Mouse (Mus musculus): ENCODE measurements around the gene Ppm1a. TPM values are rescaled to one million over a fixed set of nuclear protein-coding genes. Genes with fewer than 3 reads are reported as not detected.

Ppm1a gene
- polyA plus RNA-seq, 1 experiment from 2014 or later, result 54.4 TPM

DNA sequence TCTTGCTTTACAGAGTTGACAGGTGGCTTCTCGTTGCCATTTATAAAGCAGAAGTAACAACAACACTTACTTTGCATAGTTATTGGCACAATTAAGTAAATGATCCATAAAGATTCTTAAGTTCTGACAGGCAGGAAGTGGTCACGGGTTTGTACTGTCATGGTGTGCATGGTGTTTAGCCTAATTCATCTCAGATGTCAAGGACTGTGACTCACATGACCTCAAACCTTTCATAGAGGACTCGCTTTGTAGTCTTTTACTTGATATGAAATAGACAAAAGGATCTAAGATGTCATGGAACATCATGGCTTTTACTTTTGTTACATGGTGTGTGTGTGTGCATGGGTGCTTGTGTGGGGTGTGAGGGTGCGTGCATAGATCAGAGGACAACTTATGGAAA is 8.9 kb upstream of the Ppm1a start:
- H3K27me3 ChIP-seq (replicated peaks; ENCODE audit: insufficient read depth, low read length), result no peaks in the 10 kb centered on the region
- TF ChIP-seq EP300 (IDR thresholded peaks at IDR 0.05) (no peak), CTCF (IDR thresholded peaks at IDR 0.05) (no peak)
- WGBS, result 76% methylated on average over 4 of the region's 4 CpGs

DNA sequence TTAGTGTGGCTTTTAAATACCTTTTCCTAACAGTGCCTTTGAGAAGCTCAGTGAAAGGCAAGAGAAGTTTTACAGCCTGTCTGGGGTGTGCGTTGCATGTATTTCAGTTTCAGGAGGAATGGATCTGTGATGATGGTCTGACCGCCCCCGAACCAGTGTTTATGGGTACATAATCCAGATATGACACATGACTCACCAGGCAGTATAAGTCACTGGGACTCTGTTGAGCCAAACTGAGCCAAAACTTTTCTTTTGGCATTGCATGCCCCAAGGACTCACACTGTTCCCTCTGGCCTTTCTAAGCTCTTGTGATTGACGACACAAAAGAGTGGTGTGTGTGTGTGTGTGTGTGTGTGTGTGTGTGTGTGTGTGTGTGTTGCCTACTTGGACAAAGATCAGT is 8.4 kb upstream of the Ppm1a start:
- ATAC-seq (no peak), DNase-seq (ENCODE audit: low spot score) (no peak)
- Histone ChIP-seq H3K4me2 (replicated peaks; ENCODE audit: low read depth, low read length) (no peak overlapping the region), H3K36me3 (ENCODE audit: insufficient read depth, low read length) (no peaks in the 10 kb centered on the region), H3K27me3 (replicated peaks; ENCODE audit: insufficient read depth, low read length) (no peaks in the 10 kb centered on the region), H3K27ac (ENCODE audit: low read length) (no peak overlapping the region), H3K4me1 (ENCODE audit: insufficient read depth, low read depth, low read length) (no peaks in the 10 kb centered on the region), H3K4me3 (ENCODE audit: low read depth, low read length) (no peak overlapping the region), H3K9ac (replicated peaks; ENCODE audit: low read depth) (no peak overlapping the region), H3K9me3 (ENCODE audit: low read length) (no peaks in the 10 kb centered on the region)
- TF ChIP-seq EP300 (IDR thresholded peaks at IDR 0.05) (no peak), CTCF (IDR thresholded peaks at IDR 0.05) (no peak)
- 87% methylated on average over 4 of the region's 4 CpGs for WGBS

More for the DNA sequence above, 8.9 kb upstream of the Ppm1a start:
- no peak overlapping the region for H3K4me3 ChIP-seq (ENCODE audit: low read depth, low read length)
- ATAC-seq (no peak), DNase-seq (ENCODE audit: low spot score) (no peak)
- H3K9me3 ChIP-seq (ENCODE audit: low read length), result no peaks in the 10 kb centered on the region
- H3K4me2 ChIP-seq (replicated peaks; ENCODE audit: low read depth, low read length), result no peak overlapping the region
- H3K27ac ChIP-seq (ENCODE audit: low read length), result no peak overlapping the region
- H3K9ac ChIP-seq (replicated peaks; ENCODE audit: low read depth), result no peak overlapping the region
- no peaks in the 10 kb centered on the region for H3K4me1 ChIP-seq (ENCODE audit: insufficient read depth, low read depth, low read length)
- no peaks in the 10 kb centered on the region for H3K36me3 ChIP-seq (ENCODE audit: insufficient read depth, low read length)

DNA sequence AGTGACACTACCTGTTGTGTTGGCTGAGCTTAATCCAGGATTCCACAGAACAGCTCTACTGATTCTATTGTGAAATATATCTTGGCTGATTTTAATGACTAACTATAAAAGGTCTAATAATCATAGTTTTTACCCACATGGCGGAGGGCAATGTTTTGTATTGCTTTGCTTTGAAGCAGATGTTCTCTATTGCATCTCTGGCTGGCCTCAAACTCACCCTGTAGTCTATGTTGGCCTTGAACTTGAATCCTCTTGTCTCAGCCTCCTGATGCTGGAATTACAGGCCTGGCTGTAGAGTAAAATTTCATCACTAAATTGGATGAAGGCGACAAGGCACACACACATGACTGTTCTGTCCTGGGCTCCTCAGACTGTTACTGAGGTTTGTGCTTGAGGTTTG is 7.8 kb upstream of the Ppm1a start:
- DNase-seq (ENCODE audit: low spot score), result no peak
- WGBS, result 89% methylated on average over 2 of the region's 2 CpGs
- no peak for ATAC-seq
- TF ChIP-seq CTCF (IDR thresholded peaks at IDR 0.05) (no peak), EP300 (IDR thresholded peaks at IDR 0.05) (no peak)
- H3K27ac ChIP-seq (ENCODE audit: low read length), result no peak overlapping the region
- H3K4me1 ChIP-seq (ENCODE audit: insufficient read depth, low read depth, low read length), result no peaks in the 10 kb centered on the region
- H3K9ac ChIP-seq (replicated peaks; ENCODE audit: low read depth), result no peak overlapping the region
- no peaks in the 10 kb centered on the region for H3K36me3 ChIP-seq (ENCODE audit: insufficient read depth, low read length)
- H3K4me3 ChIP-seq (ENCODE audit: low read depth, low read length), result no peak overlapping the region
- no peaks in the 10 kb centered on the region for H3K27me3 ChIP-seq (replicated peaks; ENCODE audit: insufficient read depth, low read length)
- no peaks in the 10 kb centered on the region for H3K9me3 ChIP-seq (ENCODE audit: low read length)
- no peak overlapping the region for H3K4me2 ChIP-seq (replicated peaks; ENCODE audit: low read depth, low read length)

DNA sequence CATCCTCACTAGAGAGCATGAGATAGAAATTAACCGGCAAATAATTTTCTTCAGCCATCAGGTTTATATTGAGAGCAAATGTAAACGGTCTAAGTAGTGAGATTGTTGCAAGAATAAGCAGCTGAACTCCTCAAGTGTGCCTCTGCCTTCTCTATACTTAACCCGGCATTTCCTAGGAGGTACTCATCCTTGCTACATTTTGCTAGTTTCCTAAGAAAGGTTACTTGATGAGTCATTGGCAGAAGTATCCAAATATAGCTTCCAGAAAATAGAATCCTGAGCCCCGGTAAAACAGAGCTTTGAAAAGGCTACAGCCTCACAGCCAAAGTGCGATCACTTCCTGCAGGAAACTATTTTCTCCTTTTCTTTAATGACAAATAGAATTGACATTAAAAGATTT is 7.2 kb upstream of the Ppm1a start:
- H3K4me1 ChIP-seq (ENCODE audit: insufficient read depth, low read depth, low read length), result no peaks in the 10 kb centered on the region
- DNase-seq (ENCODE audit: low spot score), result no peak
- H3K27ac ChIP-seq (ENCODE audit: low read length), result no peak overlapping the region
- no peak for ATAC-seq
- H3K9ac ChIP-seq (replicated peaks; ENCODE audit: low read depth), result no peak overlapping the region
- H3K9me3 ChIP-seq (ENCODE audit: low read length), result no peaks in the 10 kb centered on the region
- H3K4me2 ChIP-seq (replicated peaks; ENCODE audit: low read depth, low read length), result no peak overlapping the region
- no peak overlapping the region for H3K4me3 ChIP-seq (ENCODE audit: low read depth, low read length)
- H3K27me3 ChIP-seq (replicated peaks; ENCODE audit: insufficient read depth, low read length), result no peaks in the 10 kb centered on the region
- WGBS, result 50% methylated on average over 5 of the region's 5 CpGs
- no peaks in the 10 kb centered on the region for H3K36me3 ChIP-seq (ENCODE audit: insufficient read depth, low read length)
- no peak for TF ChIP-seq CTCF (IDR thresholded peaks at IDR 0.05)
- TF ChIP-seq EP300 (IDR thresholded peaks at IDR 0.05), result no peak

DNA sequence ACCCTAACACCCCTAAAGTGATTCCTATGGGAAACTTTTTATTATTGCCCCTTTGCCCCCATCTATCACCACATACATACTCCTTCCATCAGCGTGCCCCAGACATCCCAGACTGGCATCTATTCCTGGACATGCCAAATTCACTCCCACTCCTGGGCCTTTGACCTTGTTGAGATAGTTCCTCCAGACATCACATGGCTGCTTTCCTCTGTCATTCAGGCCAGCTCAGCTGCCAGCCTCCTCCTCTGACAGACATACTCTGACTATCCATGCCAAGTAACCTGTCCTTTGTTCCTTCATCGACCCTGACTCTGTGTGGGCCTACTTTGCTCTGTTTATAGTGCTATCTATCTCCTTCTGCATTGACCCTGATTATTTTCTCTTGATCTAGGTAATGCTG is 6.6 kb upstream of the Ppm1a start:
- Histone ChIP-seq H3K9ac (replicated peaks; ENCODE audit: low read depth) (no peak overlapping the region), H3K36me3 (ENCODE audit: insufficient read depth, low read length) (no peaks in the 10 kb centered on the region), H3K4me2 (replicated peaks; ENCODE audit: low read depth, low read length) (no peak overlapping the region), H3K4me1 (ENCODE audit: insufficient read depth, low read depth, low read length) (no peaks in the 10 kb centered on the region), H3K27ac (ENCODE audit: low read length) (no peak overlapping the region), H3K4me3 (ENCODE audit: low read depth, low read length) (no peak overlapping the region), H3K27me3 (replicated peaks; ENCODE audit: insufficient read depth, low read length) (no peaks in the 10 kb centered on the region), H3K9me3 (ENCODE audit: low read length) (no peaks in the 10 kb centered on the region)
- no peak for TF ChIP-seq CTCF (IDR thresholded peaks at IDR 0.05)
- TF ChIP-seq EP300 (IDR thresholded peaks at IDR 0.05), result no peak
- DNase-seq (ENCODE audit: low spot score) (no peak), ATAC-seq (no peak)
- WGBS, result 70% methylated on average over 2 of the region's 2 CpGs

DNA sequence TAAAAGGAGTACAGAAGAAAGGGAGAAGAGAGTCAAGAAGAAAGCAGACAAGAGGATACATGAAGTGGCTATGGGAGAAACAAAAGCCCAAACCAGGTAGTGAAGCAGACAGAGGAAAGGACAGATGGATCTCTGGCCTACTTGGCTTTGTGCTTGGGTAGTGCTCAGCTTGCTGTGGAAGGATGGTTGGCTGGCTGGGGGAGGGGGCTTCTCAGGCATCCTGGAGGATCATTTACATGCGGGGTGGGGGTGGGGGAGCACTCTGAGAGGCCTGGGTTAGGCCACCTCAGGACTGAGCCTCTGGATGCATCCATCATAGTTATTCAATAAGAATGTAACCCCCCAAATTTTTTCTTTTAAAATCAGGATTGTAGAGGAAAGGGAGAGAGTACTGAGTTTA is 341 bp downstream of the Ppm1a start:
- DNase-seq (ENCODE audit: low spot score) (no peak), ATAC-seq (no peak)
- H3K36me3 ChIP-seq (ENCODE audit: insufficient read depth, low read length), result no peaks in the 10 kb centered on the region
- no peak overlapping the region for H3K4me3 ChIP-seq (ENCODE audit: low read depth, low read length)
- no peak overlapping the region for H3K4me2 ChIP-seq (replicated peaks; ENCODE audit: low read depth, low read length)
- no peaks in the 10 kb centered on the region for H3K4me1 ChIP-seq (ENCODE audit: insufficient read depth, low read depth, low read length)
- no peak overlapping the region for H3K9ac ChIP-seq (replicated peaks; ENCODE audit: low read depth)
- H3K9me3 ChIP-seq (ENCODE audit: low read length), result no peaks in the 10 kb centered on the region
- H3K27me3 ChIP-seq (replicated peaks; ENCODE audit: insufficient read depth, low read length), result no peaks in the 10 kb centered on the region
- H3K27ac ChIP-seq (ENCODE audit: low read length), result no peak overlapping the region
- TF ChIP-seq EP300 (IDR thresholded peaks at IDR 0.05) (no peak), CTCF (IDR thresholded peaks at IDR 0.05) (no peak)
- WGBS, result 25% methylated on average over 1 of the region's 1 CpGs

DNA sequence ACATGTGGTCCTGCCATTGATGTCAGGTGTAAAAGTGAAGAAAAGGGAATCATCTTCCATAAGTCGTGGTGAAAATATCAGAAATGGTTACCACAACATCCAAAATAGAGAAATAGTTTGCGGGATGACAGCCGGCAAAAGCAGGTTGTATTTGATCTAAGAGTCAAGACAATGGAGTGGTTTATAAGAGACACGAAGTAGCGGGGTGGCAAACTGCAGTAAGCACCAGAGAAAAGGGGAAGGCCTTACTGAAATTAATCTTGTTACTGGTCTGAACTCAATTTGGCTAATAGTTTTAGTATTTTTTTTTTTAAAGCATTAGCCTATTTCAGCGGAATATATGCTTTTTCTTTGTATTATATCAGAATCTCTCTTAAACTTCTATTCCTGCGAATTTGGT is 2.7 kb downstream of the Ppm1a start:
- no peak for ATAC-seq
- H3K27me3 ChIP-seq (replicated peaks; ENCODE audit: insufficient read depth, low read length), result no peaks in the 10 kb centered on the region
- H3K4me2 ChIP-seq (replicated peaks; ENCODE audit: low read depth, low read length), result peak overlapping the region; percentile 86
- DNase-seq (ENCODE audit: low spot score), result no peak
- peaks cover 3% of the 10 kb centered on the region; the same call in 1 of the 2 replicates for H3K4me1 ChIP-seq (ENCODE audit: insufficient read depth, low read depth, low read length)
- H3K9me3 ChIP-seq (ENCODE audit: low read length), result no peaks in the 10 kb centered on the region
- 8% methylated on average over 7 of the region's 7 CpGs for WGBS
- no peak overlapping the region for H3K9ac ChIP-seq (replicated peaks; ENCODE audit: low read depth)
- H3K27ac ChIP-seq (ENCODE audit: low read length), result no peak overlapping the region
- H3K4me3 ChIP-seq (ENCODE audit: low read depth, low read length), result peak overlapping the region; percentile 99; the same call in 1 of the 2 replicates
- H3K36me3 ChIP-seq (ENCODE audit: insufficient read depth, low read length), result no peaks in the 10 kb centered on the region
- no peak for TF ChIP-seq CTCF (IDR thresholded peaks at IDR 0.05)
- TF ChIP-seq EP300 (IDR thresholded peaks at IDR 0.05), result no peak
